Mouse (Mus musculus) thymus, adult 2 months (tissue): Measurements from ENCODE around the gene Slc25a30.

Source experiments
- CTCF ChIP-seq: fragments of 200-500 bp; IDR thresholded peaks from 2 replicates; pipeline ENCODE4 v1.5.1; 2012; ENCODE audit warnings: mild to moderate bottlenecking, control low read depth, low read length, moderate library complexity, borderline replicate concordance; ENCODE audit not compliant: control insufficient read depth, poor library complexity, insufficient read depth; ENCODE audit errors: extremely low read depth
- POLR2A ChIP-seq: fragments of 200-500 bp; IDR thresholded peaks from 2 replicates; pipeline ENCODE4 v1.6.1; 2012; ENCODE audit warnings: mild to moderate bottlenecking, low read length, control low read depth, moderate library complexity; ENCODE audit not compliant: control insufficient read depth, poor library complexity, insufficient read depth; ENCODE audit errors: extremely low read depth

GRCm38 (mm10) chr14:75787794-75788175 is 948 bp upstream of the Slc25a30 start:
- TF ChIP-seq CTCF (no peak), POLR2A (no peak)
